Mouse (Mus musculus) brain, embryonic 14.5 days (tissue): ENCODE results near the gene Neurl1a.

Experiments used
- CTCF ChIP-seq: fragments of 200-500 bp; IDR thresholded peaks from 2 replicates; pipeline ENCODE4 v1.5.1; 2012; ENCODE audit warnings: inconsistent platforms, mild to moderate bottlenecking, moderate library complexity, borderline replicate concordance; ENCODE audit not compliant: insufficient read depth, insufficient read length; ENCODE audit errors: extremely low read depth
- POLR2A ChIP-seq: fragments of 200-500 bp; IDR thresholded peaks from 2 replicates; pipeline ENCODE4 v1.6.1; 2012; ENCODE audit warnings: mild to moderate bottlenecking, inconsistent platforms, borderline replicate concordance; ENCODE audit not compliant: poor library complexity, insufficient read depth, insufficient read length, severe bottlenecking; ENCODE audit errors: extremely low read depth

GRCm38 (mm10) chr19:47229461-47229860, 50.8 kb downstream of the Neurl1a start:
- TF ChIP-seq POLR2A (no peak), CTCF (no peak)
